Mouse (Mus musculus) B cell, adult (primary cell): ENCODE results near the gene Gng8. TPM values are rescaled to one million over a fixed set of nuclear protein-coding genes. Genes with fewer than 3 reads are reported as not detected.

Experiments used
- total RNA-seq: library from RNA; stranded (reverse); gene quantifications from 4 replicates; pipeline ENCODE4 v1.2.4, GENCODE M21; 2023; ENCODE audit not compliant: inconsistent age

Gene Gng8
- total RNA-seq = not detected in 4 replicates

DNA sequence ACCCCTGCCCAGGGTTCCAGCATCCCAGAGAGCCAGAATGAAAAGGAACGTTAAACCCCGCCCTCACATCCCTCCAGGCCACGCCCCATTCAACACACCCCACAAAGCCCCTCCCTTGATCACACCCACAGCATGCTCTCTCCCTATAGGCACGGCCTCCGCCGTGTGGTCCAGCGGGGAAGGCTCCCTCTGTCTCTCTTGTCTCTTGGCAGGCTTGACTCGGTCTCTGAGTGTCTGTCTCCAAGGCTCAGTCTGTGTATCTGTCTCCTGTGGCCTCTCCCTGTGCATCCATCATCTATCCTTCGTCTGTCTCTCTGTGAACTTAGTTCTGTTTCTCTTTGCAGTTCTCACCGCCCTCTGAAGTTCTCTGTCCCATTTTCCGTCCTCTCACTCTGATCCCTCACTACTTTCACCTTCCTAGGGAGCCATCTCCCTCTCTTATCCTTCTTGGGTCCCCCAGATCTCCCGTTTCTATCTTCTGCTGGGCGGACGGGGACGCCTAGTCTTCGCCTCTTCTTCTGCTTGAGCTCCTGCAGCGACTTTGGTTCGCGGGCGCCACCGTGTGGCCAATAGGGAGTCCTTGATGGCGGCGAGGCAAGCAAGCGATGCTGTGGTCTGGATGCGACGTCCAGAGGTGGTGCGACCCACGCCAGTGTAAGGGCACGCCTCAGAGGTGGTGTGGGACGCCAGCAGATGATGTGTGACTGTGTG, at the start of gene Gng8:
Gene Gng8, plus strand, starts transcription at position 146 of the 711 bp plus-strand sequence.

DNA sequence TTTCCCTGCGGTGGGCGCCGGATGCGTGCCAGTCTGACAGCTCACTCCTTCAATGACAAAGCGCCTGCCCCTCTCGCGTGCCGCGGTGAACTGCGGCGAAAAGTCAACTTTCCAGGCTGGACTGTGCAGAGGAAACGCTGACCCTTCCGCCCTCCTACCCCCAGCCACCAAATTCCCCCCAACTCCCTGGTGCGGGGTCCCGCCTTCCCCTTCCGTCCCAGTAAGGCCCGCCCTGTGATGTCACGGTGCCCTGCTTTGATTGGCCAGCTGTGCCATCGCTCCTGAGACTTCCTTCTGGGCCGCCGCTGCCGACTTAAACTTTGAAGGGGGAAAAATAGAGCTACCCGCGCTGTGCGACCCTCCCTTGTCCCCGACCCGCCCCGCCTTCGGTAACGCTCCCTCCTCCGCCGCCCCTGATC, 48.9 kb upstream of the Gng8 start, which contains the start of gene Prkd2:
Gene Prkd2, plus strand, starts transcription at position 258 of the 419 bp plus-strand sequence.

DNA sequence AGATGAGACGGTGACA, 16.5 kb upstream of the Gng8 start, which contains the start of gene Dact3:
Gene Dact3, plus strand, starts transcription at position 8 of the 16 bp plus-strand sequence.

DNA sequence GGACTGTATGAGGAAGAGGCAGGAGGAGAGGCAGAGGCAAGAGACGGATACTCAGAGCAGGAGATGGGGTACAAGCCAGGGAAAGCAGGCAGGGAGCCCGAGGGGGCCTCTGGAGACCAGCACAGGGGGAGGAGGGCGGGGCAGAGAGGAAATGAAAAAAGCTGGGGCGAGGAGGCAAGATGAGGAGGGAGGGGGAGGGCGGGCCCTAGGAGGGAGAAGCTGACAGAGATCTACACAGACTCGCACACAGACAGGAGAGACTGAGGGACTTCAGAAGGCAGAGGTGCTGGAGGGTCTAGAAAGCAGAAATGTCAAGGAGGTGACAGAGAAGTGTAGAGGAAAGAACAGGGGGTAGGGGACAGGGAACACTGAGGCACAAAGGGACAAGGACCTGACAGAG, 14.7 kb downstream of the Gng8 start, which contains the start of gene Ptgir:
Gene Ptgir, plus strand, starts transcription at position 210 of the 400 bp plus-strand sequence.

DNA sequence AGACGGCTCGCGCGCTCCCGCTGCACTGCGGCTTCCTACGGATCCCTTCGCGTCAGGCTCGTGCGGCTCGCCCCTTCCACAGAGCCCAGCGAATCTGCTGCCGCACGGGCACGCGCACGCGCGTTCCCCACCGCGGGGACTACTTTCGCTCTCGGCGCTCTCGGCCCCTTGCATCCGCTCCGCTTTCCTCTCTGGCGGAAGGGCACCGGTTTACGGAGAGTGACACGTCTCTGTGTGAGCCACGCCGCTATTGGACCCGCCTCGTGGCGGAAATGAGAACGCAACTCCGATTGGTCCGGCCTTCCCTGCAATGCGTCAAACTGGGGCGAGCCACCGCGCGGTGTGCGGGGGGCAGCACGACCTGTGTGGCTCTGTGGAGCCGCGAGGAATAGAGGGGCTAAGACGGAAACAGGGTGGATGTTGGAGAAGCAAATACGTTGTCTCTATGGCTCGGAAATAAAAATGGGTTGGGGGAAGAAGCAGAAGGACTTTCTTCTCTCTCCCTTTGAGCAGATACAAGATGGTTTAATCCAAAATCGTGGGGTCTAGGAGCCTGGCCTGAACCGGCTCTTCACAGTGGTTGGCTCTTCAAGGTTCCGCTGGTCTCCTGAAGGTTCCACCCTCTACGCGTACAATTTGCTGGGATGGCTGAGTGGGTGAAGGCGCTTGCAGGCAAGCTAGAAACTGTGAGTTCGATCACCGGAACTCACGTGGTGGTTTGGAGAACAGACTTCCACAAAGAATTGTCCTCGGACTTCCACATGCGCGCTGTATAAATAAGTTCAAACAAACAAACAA, 32.6 kb downstream of the Gng8 start, which contains the start of gene Calm3:
Gene Calm3, minus strand, starts transcription at position 78 of the 798 bp plus-strand sequence.

DNA sequence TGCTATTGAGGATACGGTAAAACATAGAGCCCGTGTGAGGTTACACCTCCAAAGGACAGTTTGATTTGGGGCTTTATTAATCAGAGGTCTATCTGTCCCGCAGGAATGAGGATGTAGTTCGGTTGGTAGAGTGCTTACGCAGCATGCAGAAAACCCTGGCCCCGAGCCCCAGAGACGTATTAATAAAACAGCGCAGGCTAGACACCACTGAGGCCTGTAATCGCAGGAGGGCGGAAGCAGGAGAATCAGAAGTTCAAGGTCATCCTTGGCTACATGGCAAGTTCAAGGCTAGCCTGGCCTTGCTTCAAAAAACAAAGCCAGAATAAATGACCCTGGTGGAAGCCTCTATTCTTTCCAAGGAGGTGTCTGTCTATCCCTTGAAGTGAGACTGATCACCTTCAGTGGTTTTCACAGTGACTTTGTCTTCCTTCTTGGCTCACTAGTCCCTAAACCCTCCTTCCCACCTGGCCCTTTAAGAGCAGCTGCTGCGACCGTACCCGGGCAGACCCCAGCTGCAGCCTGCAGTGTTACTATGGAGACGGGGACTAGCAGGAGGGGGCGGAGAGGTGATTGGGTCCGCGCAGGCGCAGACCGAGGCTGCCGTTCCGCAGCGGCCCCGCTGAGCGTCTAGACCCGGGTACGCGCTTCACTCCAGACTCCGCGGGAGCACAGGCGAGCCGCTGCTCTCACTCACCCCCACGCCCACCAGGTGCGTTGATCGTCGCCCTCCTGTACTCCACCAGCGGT, 52.6 kb downstream of the Gng8 start, which contains the start of gene Pnmal2:
Gene Pnmal2, plus strand, starts transcription at position 622 of the 747 bp plus-strand sequence.

Other genes starting within 250 kb of the Gng8 start
- not detected in 4 replicates for gene Ceacam15, start 216.1 kb upstream of the Gng8 start, total RNA-seq
- not detected in 4 replicates for gene Ceacam9, start 169.9 kb upstream of the Gng8 start, total RNA-seq
- gene Ap2s1, start 153.4 kb upstream of the Gng8 start, total RNA-seq = 70.4 to 91.1 TPM (median 83.8 TPM) in 4 replicates
- gene Slc1a5, start 110.4 kb upstream of the Gng8 start, total RNA-seq = 169 to 191 TPM (median 177 TPM) in 4 replicates
- 120 to 167 TPM (median 130 TPM) in 4 replicates for gene Strn4, start 75.9 kb upstream of the Gng8 start, total RNA-seq
- gene Fkrp, start 75.1 kb upstream of the Gng8 start, total RNA-seq = 23.7 to 27.9 TPM (median 25.9 TPM) in 4 replicates
- 229 to 250 TPM (median 238 TPM) in 4 replicates for gene Prkd2, start 48.9 kb upstream of the Gng8 start, total RNA-seq
- gene Dact3, start 16.5 kb upstream of the Gng8 start, total RNA-seq = 0.26 TPM in 1 of 4 replicates, not detected in the others
- gene Ptgir, start 14.7 kb downstream of the Gng8 start, total RNA-seq = 0.16 TPM in 1 of 4 replicates, not detected in the others
- 124 to 150 TPM (median 135 TPM) in 4 replicates for gene Calm3, start 32.3 kb downstream of the Gng8 start, total RNA-seq
- 0.12 to 0.13 TPM in 2 of 4 replicates, not detected in the others for gene Pnmal2, start 52.9 kb downstream of the Gng8 start, total RNA-seq
- gene Pnmal1, start 67.9 kb downstream of the Gng8 start, total RNA-seq = not detected in 4 replicates
- gene Gm42372, start 91.3 kb downstream of the Gng8 start, total RNA-seq = 0.09 to 0.64 TPM (median 0.41 TPM) in 4 replicates
- gene Ccdc8, start 100.9 kb downstream of the Gng8 start, total RNA-seq = not detected in 4 replicates
- gene Ppp5c, start 136.1 kb downstream of the Gng8 start, total RNA-seq = 135 to 168 TPM (median 151 TPM) in 4 replicates
- 1.2 to 2.2 TPM (median 1.7 TPM) in 4 replicates for gene Hif3a, start 170.6 kb downstream of the Gng8 start, total RNA-seq
- 0.10 to 0.16 TPM (median 0.12 TPM) in 3 of 4 replicates, not detected in the other for gene Psg16, start 182.3 kb downstream of the Gng8 start, total RNA-seq